Mouse (Mus musculus) lung, adult 2 months (tissue): ENCODE measurements around the gene Slc7a4. TPM values are rescaled to one million over a fixed set of nuclear protein-coding genes. Genes with fewer than 3 reads are reported as not detected.
A peak's percentile ranks its signal among the peaks of the same experiment; 100 is the strongest.

ENCODE experiments used
- DNase-seq: peaks from one replicate; pipeline ENCODE4 v3.0.0; 2022
- H3K4me1 ChIP-seq: fragments of 200-500 bp; 2 replicates; pipeline ENCODE4 v1.6.1; 2011; ENCODE audit warnings: low read length; ENCODE audit not compliant: control insufficient read depth, insufficient read depth
- H3K4me3 ChIP-seq: fragments of 200-500 bp; replicated peaks from 2 replicates; pipeline ENCODE3; 2011; ENCODE audit warnings: low read depth, mild to moderate bottlenecking, control low read depth, low read length; ENCODE audit errors: extremely low read depth
- CTCF ChIP-seq: fragments of 200-500 bp; IDR thresholded peaks from 2 replicates; pipeline ENCODE4 v1.5.1; 2011; ENCODE audit warnings: mild to moderate bottlenecking, low read length, control low read depth; ENCODE audit not compliant: insufficient read depth
- POLR2A ChIP-seq: fragments of 200-500 bp; IDR thresholded peaks from 2 replicates; pipeline ENCODE4 v1.6.1; 2011; ENCODE audit warnings: low read depth, mild to moderate bottlenecking, control low read depth, low read length, borderline replicate concordance; ENCODE audit errors: extremely low read depth
- WGBS: fragments of 180-500 bp; shearing (Covaris S2); methylation state at CpG from one replicate; pipeline ENCODE4 v1.1.7; 2018; 5-methylcytosine and 5-hydroxymethylcytosine counted together
- polyA plus RNA-seq: library from polyadenylated mRNA; depleted of rRNA; stranded (reverse); fragments of >200 nt; gene quantifications from 2 replicates; pipeline ENCODE4 v1.2.3, GENCODE M21; 2012; rRNA removed

The Slc7a4 gene
- polyA plus RNA-seq, 1 experiment, result 38.4 TPM

DNA sequence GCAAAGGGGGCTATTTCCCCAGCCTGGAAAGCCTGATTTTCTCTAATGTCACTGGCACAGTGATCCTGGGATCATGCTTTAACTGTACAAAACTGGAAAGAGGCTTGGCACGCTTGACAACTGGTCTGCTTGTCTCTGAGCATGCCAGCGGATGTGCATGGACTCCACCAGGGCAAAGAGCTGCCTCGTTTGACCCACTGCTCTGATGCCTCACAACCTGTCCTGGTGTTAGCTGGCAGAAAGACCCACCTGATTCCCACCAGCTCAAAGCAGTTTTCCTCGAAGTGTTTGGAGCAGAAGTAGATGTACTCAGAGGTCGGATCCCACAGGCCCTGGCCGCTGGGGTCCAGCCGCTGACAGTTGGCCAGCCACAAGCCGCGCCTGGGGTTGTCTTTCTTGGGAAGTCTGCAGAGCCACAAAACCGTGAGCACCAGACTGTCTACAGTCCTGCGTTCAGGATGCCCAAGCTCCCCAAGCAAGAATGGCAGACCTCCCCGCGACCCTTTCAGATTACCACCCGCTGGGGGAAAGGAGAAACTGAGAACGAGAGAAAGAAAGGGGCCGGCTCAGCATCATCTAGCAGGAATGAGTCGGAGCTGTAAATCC is 52.9 kb downstream of the Slc7a4 start:
- H3K4me1 ChIP-seq, result peaks cover 6% of the 10 kb centered on the region
- H3K4me3 ChIP-seq, result peak overlapping the region; percentile 88
- DNase-seq, result no peak
- 7% methylated on average over 17 of the region's 17 CpGs for WGBS
- no peak for TF ChIP-seq CTCF
- no peak for TF ChIP-seq POLR2A

DNA sequence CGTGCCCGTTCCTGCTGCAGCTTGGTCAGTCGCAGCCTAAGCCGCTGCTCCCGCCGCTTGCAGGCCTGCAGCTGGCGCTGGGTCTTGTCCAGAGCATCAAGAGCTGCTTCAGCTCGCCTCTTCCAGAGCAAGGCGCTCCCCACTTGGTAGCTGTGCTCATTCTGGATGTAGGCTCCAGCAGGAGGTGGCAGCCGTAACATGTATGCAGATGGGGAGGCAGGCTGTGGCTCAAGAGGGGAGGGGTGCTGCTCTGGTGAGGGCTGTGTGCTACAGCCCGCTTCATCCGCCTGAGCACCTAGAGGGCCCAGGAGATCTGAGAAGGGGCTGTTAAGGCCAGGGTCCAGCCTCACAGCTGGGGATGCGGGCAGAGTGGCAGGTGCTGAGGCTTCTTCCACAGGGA is 54.7 kb downstream of the Slc7a4 start:
- 89% methylated on average over 13 of the region's 13 CpGs for WGBS
- peaks cover 6% of the 10 kb centered on the region for H3K4me1 ChIP-seq
- no peak for DNase-seq
- no peak for TF ChIP-seq CTCF
- TF ChIP-seq POLR2A, result no peak
- no peak overlapping the region for H3K4me3 ChIP-seq

DNA sequence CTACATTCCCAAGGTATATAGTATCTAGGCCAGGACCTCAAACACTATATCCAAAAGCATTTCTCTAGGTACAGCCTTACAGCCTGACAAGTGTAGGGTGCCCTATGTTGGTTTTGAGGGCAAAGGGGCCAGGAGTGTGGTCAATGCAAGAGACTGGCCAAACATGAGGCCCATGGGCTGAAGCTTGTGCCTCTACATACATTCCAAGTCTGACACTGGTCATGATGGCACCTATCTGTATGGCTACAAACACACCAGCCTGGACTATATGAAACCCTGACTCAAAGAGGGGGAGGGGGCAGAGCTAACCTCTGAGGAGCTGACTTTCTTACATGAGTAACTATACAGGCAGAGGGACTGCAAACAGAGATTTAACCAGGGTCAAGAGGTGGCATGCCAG is 55.4 kb downstream of the Slc7a4 start:
- TF ChIP-seq POLR2A (no peak), CTCF (no peak)
- Histone ChIP-seq H3K4me3 (no peak overlapping the region), H3K4me1 (peaks cover 6% of the 10 kb centered on the region)
- no peak for DNase-seq

DNA sequence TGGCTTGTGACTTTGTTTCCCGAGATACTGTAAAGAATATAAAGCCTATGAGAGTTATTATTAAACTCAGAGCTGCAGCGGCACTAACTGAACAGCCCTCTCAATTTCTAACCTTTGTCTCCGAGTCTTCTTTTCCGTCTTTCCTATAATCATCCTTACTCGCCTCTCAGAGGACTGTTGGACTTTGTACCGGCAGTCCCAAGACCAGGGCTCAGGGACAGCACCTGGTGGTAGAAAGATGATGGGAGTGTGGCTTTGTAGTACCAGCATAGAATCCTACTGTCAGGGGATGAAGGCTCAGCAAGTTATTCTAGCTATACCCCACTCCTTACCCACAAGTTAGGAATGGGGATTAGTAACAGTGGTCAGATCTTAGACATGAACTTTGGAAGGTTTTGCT is 56.8 kb downstream of the Slc7a4 start:
- no peak for DNase-seq
- 91% methylated on average over 6 of the region's 6 CpGs for WGBS
- H3K4me1 ChIP-seq, result peaks cover 4% of the 10 kb centered on the region
- no peak for TF ChIP-seq CTCF
- no peak for TF ChIP-seq POLR2A
- H3K4me3 ChIP-seq, result no peak overlapping the region

DNA sequence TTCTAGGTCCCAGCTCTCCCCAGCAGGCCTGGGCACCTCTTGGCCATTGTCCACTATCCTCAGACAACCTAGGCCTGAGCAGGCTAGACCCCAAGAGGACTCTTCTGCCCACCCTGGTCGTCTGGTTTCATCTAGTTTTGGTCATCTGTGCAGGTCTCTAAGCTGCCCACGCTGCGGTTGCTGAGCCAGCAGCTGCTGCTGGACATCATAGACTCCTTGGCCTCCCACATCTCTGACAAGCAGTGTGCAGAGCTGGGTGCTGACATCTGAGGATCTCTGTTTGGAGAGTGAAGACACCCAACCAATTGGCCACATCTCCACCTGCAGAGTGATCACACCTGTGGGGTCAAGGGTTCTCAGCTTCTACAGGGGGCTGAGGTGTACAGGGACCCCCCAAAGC is 57.5 kb downstream of the Slc7a4 start:
- Histone ChIP-seq H3K4me3 (no peak overlapping the region), H3K4me1 (peaks cover 4% of the 10 kb centered on the region)
- WGBS, result 84% methylated on average over 3 of the region's 3 CpGs
- no peak for DNase-seq
- TF ChIP-seq POLR2A (no peak), CTCF (no peak)

DNA sequence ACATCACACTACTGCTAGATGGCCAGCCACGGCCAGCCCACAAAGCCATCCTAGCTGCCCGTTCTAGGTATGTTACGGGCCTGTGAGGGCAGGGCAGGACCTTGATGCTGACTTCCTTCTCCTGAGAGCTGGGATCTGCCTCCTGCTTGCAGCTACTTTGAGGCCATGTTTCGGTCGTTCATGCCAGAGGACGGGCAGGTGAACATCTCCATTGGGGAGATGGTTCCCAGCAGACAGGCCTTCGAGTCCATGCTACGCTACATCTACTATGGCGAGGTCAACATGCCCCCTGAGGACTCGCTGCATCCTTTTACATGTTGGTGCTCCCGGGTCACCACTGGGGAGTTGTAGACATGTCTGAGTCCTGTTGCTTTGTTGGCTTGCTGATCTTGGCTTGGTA is 58.9 kb downstream of the Slc7a4 start:
- 92% methylated on average over 11 of the region's 11 CpGs for WGBS
- no peak for TF ChIP-seq POLR2A
- no peak for TF ChIP-seq CTCF
- H3K4me1 ChIP-seq, result no peaks in the 10 kb centered on the region
- no peak for DNase-seq
- no peak overlapping the region for H3K4me3 ChIP-seq

Other genes starting within 250 kb of the Slc7a4 start
- 4.6 and 7.3 TPM in 2 replicates for gene Snap29, start 177.2 kb downstream of the Slc7a4 start, polyA plus RNA-seq
- 38.0 and 55.9 TPM in 2 replicates for gene Pi4ka, start 176.9 kb downstream of the Slc7a4 start, polyA plus RNA-seq
- 56.5 and 63.3 TPM in 2 replicates for gene Crkl, start 131.2 kb downstream of the Slc7a4 start, polyA plus RNA-seq
- 2.5 and 2.6 TPM in 2 replicates for gene Aifm3, start 93.6 kb downstream of the Slc7a4 start, polyA plus RNA-seq
- 243 and 247 TPM in 2 replicates for gene Lztr1, start 74.5 kb downstream of the Slc7a4 start, polyA plus RNA-seq
- 87.3 and 90.4 TPM in 2 replicates for gene Thap7, start 52.1 kb downstream of the Slc7a4 start, polyA plus RNA-seq
- gene Lrrc74b, start 22.0 kb downstream of the Slc7a4 start, polyA plus RNA-seq, result 7.3 and 9.5 TPM in 2 replicates
- 10.7 and 12.7 TPM in 2 replicates for gene P2rx6, start 21.3 kb downstream of the Slc7a4 start, polyA plus RNA-seq
- 50.4 and 62.5 TPM in 2 replicates for gene Smpd4, start 36.1 kb upstream of the Slc7a4 start, polyA plus RNA-seq
- gene Ccdc74a, start 63.3 kb upstream of the Slc7a4 start, polyA plus RNA-seq, result 4.9 and 7.0 TPM in 2 replicates
- 96.9 and 109 TPM in 2 replicates for gene Med15, start 149.7 kb upstream of the Slc7a4 start, polyA plus RNA-seq
- gene Klhl22, start 176.4 kb upstream of the Slc7a4 start, polyA plus RNA-seq, result 39.4 and 42.0 TPM in 2 replicates
- gene Scarf2, start 214.1 kb upstream of the Slc7a4 start, polyA plus RNA-seq, result 215 and 266 TPM in 2 replicates
- 0.08 and 0.10 TPM in 2 replicates for gene B830017H08Rik, start 249.9 kb upstream of the Slc7a4 start, polyA plus RNA-seq